Mouse (Mus musculus): ENCODE measurements around the gene Esp4.

DNA sequence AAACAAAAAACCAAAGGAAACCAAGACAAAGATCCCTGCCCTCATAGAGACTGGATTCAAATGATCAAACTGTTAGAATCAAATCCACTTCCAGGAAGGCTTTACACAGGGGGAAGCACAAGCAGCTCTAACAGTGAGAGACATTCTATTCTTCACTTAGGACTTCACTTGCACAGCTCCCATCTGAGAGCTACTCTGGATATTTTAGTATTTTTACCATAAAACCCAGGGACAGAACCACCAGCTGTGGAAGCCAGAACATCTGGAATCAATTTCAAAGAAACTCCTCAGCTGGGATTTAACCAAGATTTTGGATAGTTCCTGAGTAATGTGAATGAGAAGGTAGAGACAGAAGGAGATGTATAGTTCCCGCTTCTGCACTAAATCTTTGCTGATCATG is 44.9 kb upstream of the Esp4 start:
- TF ChIP-seq EP300 (IDR thresholded peaks at IDR 0.05; ENCODE audit: low read depth) = no peak
- TF ChIP-seq CTCF (IDR thresholded peaks at IDR 0.05; ENCODE audit: low read depth) = no peak
